Mouse (Mus musculus): ENCODE data around the gene Ints4. TPM values are rescaled to one million over a fixed set of nuclear protein-coding genes. Genes with fewer than 3 reads are reported as not detected.

Ints4 gene
- polyA plus RNA-seq, 1 experiment from 2014 or later, result 21.9 TPM

DNA sequence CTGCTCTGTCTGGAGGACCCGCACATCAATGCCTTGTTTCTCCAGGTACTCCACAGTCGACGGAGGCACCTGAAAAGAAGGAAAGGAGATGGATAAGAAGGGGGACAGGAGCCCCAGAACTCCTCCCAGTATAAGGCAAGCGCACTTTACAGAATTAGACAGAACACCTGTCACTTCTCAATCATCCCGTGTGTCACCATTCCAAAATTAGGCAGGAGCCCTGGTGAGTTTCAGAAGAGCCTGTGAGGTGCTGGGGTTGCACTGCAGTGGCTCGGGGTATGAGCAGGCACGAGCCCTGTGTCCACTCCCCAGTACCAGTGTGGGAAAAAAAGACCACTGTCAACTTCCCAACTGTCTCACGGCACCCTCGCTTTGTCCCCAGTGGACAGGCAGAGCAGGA lies 69.9 kb downstream of the Ints4 start:
- H3K4me1 ChIP-seq (replicated peaks; ENCODE audit: control insufficient read depth, insufficient read depth), result no peaks in the 10 kb centered on the region
- H3K4me2 ChIP-seq (replicated peaks; ENCODE audit: low read depth), result no peak overlapping the region
- no peak overlapping the region for H3K27ac ChIP-seq (replicated peaks)
- no peak for TF ChIP-seq EP300 (optimal IDR thresholded peaks at IDR 0.05)
- TF ChIP-seq CTCF (IDR thresholded peaks at IDR 0.05; ENCODE audit: low read depth), result no peak
- 86% methylated on average over 9 of the region's 9 CpGs for WGBS
- no peak overlapping the region for H3K9ac ChIP-seq (ENCODE audit: low read length)
- no peak for DNase-seq (ENCODE audit: low spot score)
- H3K9me3 ChIP-seq (ENCODE audit: control insufficient read depth, low read length), result no peaks in the 10 kb centered on the region
- H3K4me3 ChIP-seq (ENCODE audit: low read depth, low read length), result no peak overlapping the region
- no peaks in the 10 kb centered on the region for H3K27me3 ChIP-seq (ENCODE audit: control insufficient read depth, insufficient read depth, low read length)
- peaks cover 2% of the 10 kb centered on the region; the same call in 1 of the 2 replicates for H3K36me3 ChIP-seq (ENCODE audit: control insufficient read depth, insufficient read depth, low read length)
- no peak for ATAC-seq (ENCODE audit: low FRiP score, low TSS enrichment)

DNA sequence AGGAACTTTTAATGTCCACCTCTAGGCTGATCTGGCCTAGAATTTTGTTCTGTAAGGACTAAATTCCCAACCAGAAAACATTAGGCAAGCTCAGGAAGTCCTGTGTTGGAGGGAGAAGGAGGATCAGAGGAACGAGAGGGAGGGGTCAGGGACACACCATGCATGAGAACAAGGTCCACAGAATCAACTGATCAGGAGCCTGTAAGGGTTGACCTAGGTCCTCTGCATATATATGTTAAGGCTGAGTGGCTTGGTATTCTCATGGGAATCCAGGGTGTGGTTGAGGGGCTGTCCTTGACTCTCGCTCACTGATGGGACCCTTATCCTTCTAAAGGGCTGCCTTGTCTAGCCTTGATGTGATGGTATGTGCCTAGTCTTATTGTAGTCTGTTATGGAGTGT lies 82.8 kb downstream of the Ints4 start:
- Histone ChIP-seq H3K4me2 (replicated peaks; ENCODE audit: low read depth) (no peak overlapping the region), H3K4me3 (ENCODE audit: low read depth, low read length) (no peak overlapping the region), H3K9me3 (ENCODE audit: control insufficient read depth, low read length) (no peaks in the 10 kb centered on the region), H3K27ac (replicated peaks) (no peak overlapping the region), H3K36me3 (ENCODE audit: control insufficient read depth, insufficient read depth, low read length) (no peaks in the 10 kb centered on the region; the same call in 1 of the 2 replicates), H3K27me3 (ENCODE audit: control insufficient read depth, insufficient read depth, low read length) (no peaks in the 10 kb centered on the region), H3K4me1 (replicated peaks; ENCODE audit: control insufficient read depth, insufficient read depth) (no peaks in the 10 kb centered on the region), H3K9ac (ENCODE audit: low read length) (no peak overlapping the region)
- DNase-seq (ENCODE audit: low spot score) (no peak), ATAC-seq (ENCODE audit: low FRiP score, low TSS enrichment) (no peak)
- TF ChIP-seq CTCF (IDR thresholded peaks at IDR 0.05; ENCODE audit: low read depth) (no peak), EP300 (optimal IDR thresholded peaks at IDR 0.05) (no peak)
- WGBS, result 89% methylated on average over 2 of the region's 2 CpGs

DNA sequence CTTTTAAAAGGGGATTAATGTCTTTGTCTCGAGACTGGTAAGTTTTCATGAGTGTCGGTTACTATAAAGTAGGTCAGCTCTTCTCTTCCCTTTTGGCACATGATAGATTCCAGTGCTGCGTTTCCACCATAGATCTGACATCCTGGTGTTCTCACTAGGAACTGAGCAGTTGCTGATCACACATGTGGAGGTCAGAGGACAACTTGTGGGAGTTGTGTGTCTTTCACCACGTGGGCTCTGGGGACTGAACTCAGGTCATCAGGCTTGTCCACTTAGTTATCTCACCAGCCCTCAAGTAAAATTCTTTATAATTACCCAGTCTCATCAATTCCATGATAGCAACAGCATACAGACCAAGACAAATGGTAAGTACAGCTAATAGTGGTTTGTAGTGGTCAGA lies 88.6 kb downstream of the Ints4 start:
- H3K27ac ChIP-seq (replicated peaks), result no peak overlapping the region
- H3K36me3 ChIP-seq (ENCODE audit: control insufficient read depth, insufficient read depth, low read length), result no peaks in the 10 kb centered on the region; the same call in 1 of the 2 replicates
- no peaks in the 10 kb centered on the region for H3K27me3 ChIP-seq (ENCODE audit: control insufficient read depth, insufficient read depth, low read length)
- no peaks in the 10 kb centered on the region for H3K4me1 ChIP-seq (replicated peaks; ENCODE audit: control insufficient read depth, insufficient read depth)
- WGBS, result 76% methylated on average over 4 of the region's 4 CpGs
- TF ChIP-seq EP300 (optimal IDR thresholded peaks at IDR 0.05) (no peak), CTCF (IDR thresholded peaks at IDR 0.05; ENCODE audit: low read depth) (no peak)
- H3K4me3 ChIP-seq (ENCODE audit: low read depth, low read length), result no peak overlapping the region
- H3K9ac ChIP-seq (ENCODE audit: low read length), result no peak overlapping the region
- DNase-seq (ENCODE audit: low spot score) (no peak), ATAC-seq (ENCODE audit: low FRiP score, low TSS enrichment) (no peak)
- H3K9me3 ChIP-seq (ENCODE audit: control insufficient read depth, low read length), result no peaks in the 10 kb centered on the region
- no peak overlapping the region for H3K4me2 ChIP-seq (replicated peaks; ENCODE audit: low read depth)

DNA sequence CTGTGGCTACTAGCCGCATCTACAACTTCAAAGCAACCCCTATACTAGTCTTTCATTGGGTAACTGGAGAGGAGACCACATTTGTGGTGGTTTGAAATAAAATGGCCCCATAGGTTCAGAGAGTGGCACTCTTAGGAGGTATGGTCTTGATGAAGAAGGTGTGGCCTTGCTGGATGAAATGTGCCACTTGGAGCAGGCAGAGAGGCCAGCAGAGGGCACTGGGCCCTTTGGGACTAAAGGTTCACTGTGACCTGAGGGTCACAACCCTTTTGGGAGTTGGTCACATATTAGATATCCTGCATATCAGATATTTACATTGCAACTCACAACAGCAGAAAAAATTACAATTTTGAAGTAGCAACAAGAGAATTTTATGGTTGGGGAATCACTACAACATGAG lies 89.6 kb downstream of the Ints4 start:
- ATAC-seq (ENCODE audit: low FRiP score, low TSS enrichment) (no peak), DNase-seq (ENCODE audit: low spot score) (no peak)
- no peak overlapping the region for H3K9ac ChIP-seq (ENCODE audit: low read length)
- H3K4me1 ChIP-seq (replicated peaks; ENCODE audit: control insufficient read depth, insufficient read depth), result no peaks in the 10 kb centered on the region
- H3K36me3 ChIP-seq (ENCODE audit: control insufficient read depth, insufficient read depth, low read length), result no peaks in the 10 kb centered on the region; the same call in 1 of the 2 replicates
- H3K27me3 ChIP-seq (ENCODE audit: control insufficient read depth, insufficient read depth, low read length), result no peaks in the 10 kb centered on the region
- WGBS, result 88% methylated on average over 1 of the region's 1 CpGs
- no peak overlapping the region for H3K27ac ChIP-seq (replicated peaks)
- no peak overlapping the region for H3K4me3 ChIP-seq (ENCODE audit: low read depth, low read length)
- no peaks in the 10 kb centered on the region for H3K9me3 ChIP-seq (ENCODE audit: control insufficient read depth, low read length)
- H3K4me2 ChIP-seq (replicated peaks; ENCODE audit: low read depth), result no peak overlapping the region
- TF ChIP-seq EP300 (optimal IDR thresholded peaks at IDR 0.05) (no peak), CTCF (IDR thresholded peaks at IDR 0.05; ENCODE audit: low read depth) (peak; percentile 54)

DNA sequence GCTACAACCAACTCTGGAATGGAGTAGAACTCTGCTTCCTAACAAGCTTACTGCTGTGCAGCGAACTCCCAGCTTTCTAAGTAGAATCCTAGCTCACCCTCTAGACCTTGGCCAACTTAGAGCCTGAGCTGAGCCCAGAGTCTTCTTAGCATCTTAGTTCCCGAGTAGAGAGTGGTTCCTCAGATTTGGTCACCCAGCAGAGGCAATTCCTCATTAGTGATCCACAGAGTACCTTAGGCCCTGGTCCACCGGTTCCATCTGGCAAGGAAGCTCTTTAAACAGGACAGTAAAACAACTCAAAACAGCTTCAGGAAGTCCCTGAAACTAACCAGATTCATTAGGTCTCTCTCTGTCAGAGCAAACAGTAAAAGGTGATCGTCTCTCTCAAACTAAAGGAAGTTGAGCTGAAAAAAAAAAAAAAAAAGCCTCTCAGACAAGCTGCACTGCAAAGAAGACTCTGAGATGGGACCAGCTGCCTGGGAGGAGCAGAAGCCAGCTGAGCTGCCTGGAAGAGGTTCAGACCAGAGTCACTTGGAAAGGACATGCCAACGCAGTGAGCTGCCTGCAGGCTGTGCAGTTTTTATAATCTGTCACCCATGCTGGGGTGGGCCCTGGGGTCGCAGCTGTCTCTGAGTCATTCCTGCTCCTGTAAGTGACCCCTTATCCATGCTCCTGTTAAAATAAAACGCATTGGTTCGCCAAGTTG lies 97.8 kb downstream of the Ints4 start:
- TF ChIP-seq CTCF (IDR thresholded peaks at IDR 0.05; ENCODE audit: low read depth) (no peak), EP300 (optimal IDR thresholded peaks at IDR 0.05) (no peak)
- no peaks in the 10 kb centered on the region for H3K4me1 ChIP-seq (replicated peaks; ENCODE audit: control insufficient read depth, insufficient read depth)
- peak overlapping the region; percentile 98 for H3K27ac ChIP-seq (replicated peaks)
- peak; percentile 44 for DNase-seq (ENCODE audit: low spot score)
- H3K9me3 ChIP-seq (ENCODE audit: control insufficient read depth, low read length), result no peaks in the 10 kb centered on the region
- H3K9ac ChIP-seq (ENCODE audit: low read length), result peak overlapping the region; percentile 67
- 25% methylated on average over 8 of the region's 8 CpGs for WGBS
- H3K27me3 ChIP-seq (ENCODE audit: control insufficient read depth, insufficient read depth, low read length), result no peaks in the 10 kb centered on the region
- peak overlapping the region; percentile 86 for H3K4me2 ChIP-seq (replicated peaks; ENCODE audit: low read depth)
- H3K36me3 ChIP-seq (ENCODE audit: control insufficient read depth, insufficient read depth, low read length), result no peaks in the 10 kb centered on the region
- H3K4me3 ChIP-seq (ENCODE audit: low read depth, low read length), result peak overlapping the region; percentile 100
- no peak for ATAC-seq (ENCODE audit: low FRiP score, low TSS enrichment)
